Mouse (Mus musculus) liver, adult 2 months (tissue): ENCODE data around the gene Dmbx1.

Source experiments
- CTCF ChIP-seq: fragments of 200-500 bp; IDR thresholded peaks from 2 replicates; pipeline ENCODE4 v1.5.1; 2011; ENCODE audit warnings: low read depth, low read length, control low read depth
- POLR2A ChIP-seq: fragments of 200-500 bp; IDR thresholded peaks from 2 replicates; pipeline ENCODE4 v1.6.1; 2011; ENCODE audit warnings: low read length, control low read depth; ENCODE audit not compliant: insufficient read depth; ENCODE audit errors: extremely low read depth

DNA sequence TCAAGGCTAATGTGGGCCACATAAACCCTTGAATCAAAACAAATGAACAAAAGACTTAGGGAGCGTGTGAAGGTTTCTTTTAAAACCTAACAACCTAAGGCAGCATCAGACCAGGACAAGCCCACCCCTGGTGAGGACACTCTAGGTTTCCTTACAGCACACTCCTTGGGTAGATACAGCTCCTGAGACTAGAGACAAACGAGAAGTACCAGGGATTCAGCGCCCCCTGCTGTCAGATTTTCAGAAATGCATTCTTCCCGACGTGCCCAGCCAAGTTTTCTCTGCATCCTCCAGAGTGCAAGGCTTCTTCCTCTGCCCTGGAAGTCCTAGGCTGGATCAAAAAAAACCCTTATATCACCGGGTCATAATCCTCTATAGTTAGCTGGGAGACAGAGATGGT, 13.0 kb upstream of the Dmbx1 start:
- TF ChIP-seq CTCF (peak; percentile 61), POLR2A (no peak)
